Comparison of ENCODE assay signal across 24 mouse cellular contexts in the genomic region with DNA sequence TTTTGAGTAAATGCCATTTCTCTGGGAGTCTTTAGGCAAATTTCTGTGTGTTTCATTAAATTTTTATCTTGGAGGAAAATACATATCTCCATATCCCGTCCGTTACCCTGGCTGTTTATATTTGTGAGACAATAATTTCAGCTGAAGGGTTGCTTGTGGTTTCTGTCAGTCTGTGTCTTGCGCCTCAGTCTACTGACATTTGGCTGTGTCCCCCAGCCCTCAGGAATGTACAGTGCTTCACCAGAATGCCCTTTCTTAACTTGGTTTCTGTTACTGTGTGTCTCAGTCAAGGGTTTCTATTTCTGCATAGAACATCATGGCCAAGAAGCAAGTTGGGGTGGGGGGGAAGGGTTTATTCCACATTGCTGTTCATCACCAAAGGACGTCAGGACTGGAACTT. TPM values are rescaled to one million over a fixed set of nuclear protein-coding genes. Genes with fewer than 3 reads are reported as not detected.
A peak's percentile ranks its signal among the peaks of the same experiment; 100 is the strongest.
DNase-seq lines count a peak whose midpoint lies in the region; ATAC-seq and TF ChIP-seq lines count a peak whose summit lies in the region.
"Had no signal": no experiment of that assay in that cellular context is flagged by ENCODE, and none has a peak within 500 bp of the region (broad histone marks: within the 10 kb centered on the region; RNA-seq: fewer than 3 reads in every experiment).

No protein-coding gene starts in this region.

- H3K9ac ChIP-seq in lung, embryonic 16.5 days (ENCODE audit: low read length) = no peak overlapping the region
- no peak overlapping the region for H3K9ac ChIP-seq in midbrain, embryonic 11.5 days (ENCODE audit: low read length)
- H3K9ac ChIP-seq in midbrain, embryonic 14.5 days (replicated peaks; ENCODE audit: low read length) = no peak overlapping the region
- H3K9ac ChIP-seq: embryonic facial prominence, embryonic 12.5 days; forebrain, embryonic 13.5 days; forebrain, embryonic 15.5 days had no signal

- TF ChIP-seq CTCF in lung, adult 2 months (IDR thresholded peaks at IDR 0.05; ENCODE audit: insufficient read depth, low read length) = no peak

- peak; percentile 63 for DNase-seq in heart, embryonic 10.5 days (ENCODE audit: low spot score)
- DNase-seq in heart, adult 18-20 months = no peak
- no peak for DNase-seq in lung, adult 2 months
- DNase-seq in midbrain, embryonic 11.5 days (ENCODE audit: low spot score, missing footprints) = peak; percentile 60
- DNase-seq in midbrain, embryonic 14.5 days = no peak
- DNase-seq: adrenal gland, adult 8-10 months; adrenal gland, postnatal 14 days; adrenal gland, postnatal 36 days; B cell, adult 2 months; cerebellum, adult 11-12 months; cerebellum, adult 2 months; cerebellum, adult 9-10 months; cerebellum, postnatal 10 days; cerebellum, postnatal 25 days had no signal

- WGBS in heart, embryonic 10.5 days = 73% methylated on average over 4 of the region's 4 CpGs
- WGBS in lung, embryonic 16.5 days = 51% methylated on average over 4 of the region's 4 CpGs
- 70% methylated on average over 4 of the region's 4 CpGs for WGBS in lung, adult 2 months
- 89% methylated on average over 4 of the region's 4 CpGs for WGBS in midbrain, embryonic 11.5 days
- WGBS in midbrain, embryonic 14.5 days = 85% methylated on average over 4 of the region's 4 CpGs

- H3K4me2 ChIP-seq in lung, embryonic 16.5 days (ENCODE audit: low read depth, low read length) = no peak overlapping the region
- H3K4me2 ChIP-seq in midbrain, embryonic 11.5 days = no peak overlapping the region
- no peak overlapping the region for H3K4me2 ChIP-seq in midbrain, embryonic 14.5 days (ENCODE audit: low read length)
- H3K4me2 ChIP-seq: embryonic facial prominence, embryonic 12.5 days; forebrain, embryonic 13.5 days; forebrain, embryonic 15.5 days had no signal

- H3K36me3 ChIP-seq in heart, embryonic 10.5 days = peaks cover 2% of the 10 kb centered on the region; the same call in 1 of the 2 replicates
- H3K36me3 ChIP-seq in lung, embryonic 16.5 days (ENCODE audit: control insufficient read depth, insufficient read depth, low read length) = no peaks in the 10 kb centered on the region
- H3K36me3 ChIP-seq in midbrain, embryonic 11.5 days (ENCODE audit: control insufficient read depth, insufficient read depth, low read length) = no peaks in the 10 kb centered on the region
- H3K36me3 ChIP-seq in midbrain, embryonic 14.5 days (ENCODE audit: control insufficient read depth, insufficient read depth, low read length) = no peaks in the 10 kb centered on the region
- H3K36me3 ChIP-seq: embryonic facial prominence, embryonic 10.5 days; embryonic facial prominence, embryonic 12.5 days; forebrain, embryonic 15.5 days; G1E had no signal

- H3K27me3 ChIP-seq in heart, embryonic 10.5 days (ENCODE audit: insufficient read depth, poor library complexity, severe bottlenecking) = no peaks in the 10 kb centered on the region
- no peaks in the 10 kb centered on the region for H3K27me3 ChIP-seq in lung, embryonic 16.5 days (ENCODE audit: control insufficient read depth, insufficient read depth, low read depth, low read length)
- H3K27me3 ChIP-seq in midbrain, embryonic 11.5 days (ENCODE audit: control insufficient read depth, insufficient read depth, low read length) = no peaks in the 10 kb centered on the region
- H3K27me3 ChIP-seq in midbrain, embryonic 14.5 days (ENCODE audit: control insufficient read depth, insufficient read depth, low read length) = no peaks in the 10 kb centered on the region
- H3K27me3 ChIP-seq: CH12.LX; embryonic facial prominence, embryonic 12.5 days; forebrain, embryonic 13.5 days; forebrain, embryonic 15.5 days; Patski had no signal

- peaks cover 12% of the 10 kb centered on the region; the same call in 1 of the 2 replicates for H3K4me1 ChIP-seq in heart, embryonic 10.5 days
- no peaks in the 10 kb centered on the region for H3K4me1 ChIP-seq in lung, embryonic 16.5 days (replicated peaks; ENCODE audit: control insufficient read depth, insufficient read depth, low read length)
- H3K4me1 ChIP-seq in lung, adult 2 months (ENCODE audit: control insufficient read depth, insufficient read depth, low read length) = no peaks in the 10 kb centered on the region; the same call in 1 of the 2 replicates
- no peaks in the 10 kb centered on the region for H3K4me1 ChIP-seq in midbrain, embryonic 11.5 days (ENCODE audit: control insufficient read depth, insufficient read depth, low read length)
- H3K4me1 ChIP-seq in midbrain, embryonic 14.5 days (ENCODE audit: control insufficient read depth, insufficient read depth, low read length) = no peaks in the 10 kb centered on the region
- H3K4me1 ChIP-seq: embryonic facial prominence, embryonic 12.5 days; forebrain, embryonic 13.5 days; forebrain, embryonic 15.5 days had no signal

- no peak overlapping the region for H3K4me3 ChIP-seq in heart, embryonic 10.5 days
- no peak overlapping the region for H3K4me3 ChIP-seq in lung, embryonic 16.5 days (ENCODE audit: low read length)
- no peak overlapping the region for H3K4me3 ChIP-seq in lung, adult 2 months (replicated peaks; ENCODE audit: extremely low read depth, low read depth, low read length)
- no peak overlapping the region for H3K4me3 ChIP-seq in midbrain, embryonic 11.5 days (ENCODE audit: low read depth, low read length)
- H3K4me3 ChIP-seq in midbrain, embryonic 14.5 days (replicated peaks; ENCODE audit: low read depth, low read length) = no peak overlapping the region
- H3K4me3 ChIP-seq: embryonic facial prominence, embryonic 10.5 days; embryonic facial prominence, embryonic 12.5 days; forebrain, embryonic 13.5 days; forebrain, embryonic 15.5 days had no signal

- no peak for TF ChIP-seq POLR2A in lung, adult 2 months (IDR thresholded peaks at IDR 0.05; ENCODE audit: borderline replicate concordance, extremely low read depth, low read depth, low read length)

- no peaks in the 10 kb centered on the region for H3K9me3 ChIP-seq in heart, embryonic 10.5 days
- H3K9me3 ChIP-seq in lung, embryonic 16.5 days (ENCODE audit: control insufficient read depth, low read length) = no peaks in the 10 kb centered on the region
- H3K9me3 ChIP-seq in midbrain, embryonic 11.5 days (ENCODE audit: control insufficient read depth, low read length) = no peaks in the 10 kb centered on the region
- no peaks in the 10 kb centered on the region for H3K9me3 ChIP-seq in midbrain, embryonic 14.5 days (ENCODE audit: control insufficient read depth, low read length)
- H3K9me3 ChIP-seq: embryonic facial prominence, embryonic 10.5 days; embryonic facial prominence, embryonic 12.5 days; forebrain, embryonic 13.5 days; forebrain, embryonic 15.5 days had no signal

- ATAC-seq in lung, embryonic 16.5 days (ENCODE audit: low read depth) = 0 out of 2 replicates have a peak, but pooled peaks have one; percentile 45
- no peak for ATAC-seq in midbrain, embryonic 11.5 days (ENCODE audit: low FRiP score)
- no peak for ATAC-seq in midbrain, embryonic 14.5 days (ENCODE audit: low FRiP score, low TSS enrichment)
- ATAC-seq: activated CD4-positive, CD25-positive, alpha-beta regulatory T cell, adult 4 months; CD4-positive, CD25-positive, alpha-beta regulatory T cell, adult 4 months; forebrain, embryonic 13.5 days; forebrain, embryonic 15.5 days; Patski had no signal

- no peak overlapping the region for H3K27ac ChIP-seq in heart, embryonic 10.5 days
- no peak overlapping the region for H3K27ac ChIP-seq in lung, embryonic 16.5 days (ENCODE audit: low read length)
- H3K27ac ChIP-seq in midbrain, embryonic 11.5 days (ENCODE audit: low read depth, low read length) = no peak overlapping the region
- no peak overlapping the region for H3K27ac ChIP-seq in midbrain, embryonic 14.5 days (replicated peaks; ENCODE audit: low read depth, low read length)
- H3K27ac ChIP-seq: embryonic facial prominence, embryonic 10.5 days; embryonic facial prominence, embryonic 12.5 days; forebrain, embryonic 13.5 days; forebrain, embryonic 15.5 days had no signal

RNA-seq across cellular contexts. Expression of gene Amigo2, which starts 42.1 kb away (rescaled TPM):
- 3.2 and 4.6 TPM in 2 replicates for polyA plus RNA-seq in heart, embryonic 10.5 days (2016; fragmentation: Nextera tagmentation; extraction: Ambion mirVana)
- total RNA-seq in heart, adult 18-20 months (2021) = 1 to 10 TPM; 4.6 to 5.5 TPM
- polyA plus RNA-seq in lung, embryonic 16.5 days (2015; fragmentation: Nextera tagmentation; extraction: Ambion mirVana) = 4.6 and 5.2 TPM in 2 replicates
- 4.2 and 4.9 TPM in 2 replicates for polyA plus RNA-seq in lung, adult 2 months (2012; rRNA removed)
- 5.9 and 6.6 TPM in 2 replicates for polyA plus RNA-seq in midbrain, embryonic 11.5 days (2014; fragmentation: Nextera tagmentation; extraction: Ambion mirVana)
- polyA plus RNA-seq in midbrain, embryonic 14.5 days (2014; fragmentation: Nextera tagmentation; extraction: Ambion mirVana) = 16.7 and 16.9 TPM in 2 replicates
- polyA plus RNA-seq: G1E had no signal

RNA-seq across cellular contexts. Expression of gene Pced1b, which starts 42.3 kb away (rescaled TPM):
- 2.3 and 2.4 TPM in 2 replicates for polyA plus RNA-seq in heart, embryonic 10.5 days (2016; fragmentation: Nextera tagmentation; extraction: Ambion mirVana)
- 1 to 10 TPM; 1.9 to 4.4 TPM for total RNA-seq in heart, adult 18-20 months (2021)
- polyA plus RNA-seq in lung, embryonic 16.5 days (2015; fragmentation: Nextera tagmentation; extraction: Ambion mirVana) = 6.0 and 6.1 TPM in 2 replicates
- polyA plus RNA-seq in lung, adult 2 months (2012; rRNA removed) = 19.8 and 24.8 TPM in 2 replicates
- polyA plus RNA-seq in midbrain, embryonic 11.5 days (2014; fragmentation: Nextera tagmentation; extraction: Ambion mirVana) = 3.6 and 4.0 TPM in 2 replicates
- polyA plus RNA-seq in midbrain, embryonic 14.5 days (2014; fragmentation: Nextera tagmentation; extraction: Ambion mirVana) = 4.7 and 5.7 TPM in 2 replicates

Comparison
In these comparisons a context has a peak if more than half of its experiments do, and no peak if none do; other contexts are left out.
1. DNase-seq: peak in heart, embryonic 10.5 days (single experiment) and midbrain, embryonic 11.5 days (single experiment); none in heart, adult 18-20 months (0 of 2), lung, adult 2 months (single experiment) and midbrain, embryonic 14.5 days (single experiment).